Mouse (Mus musculus) left cerebral cortex, postnatal 14 days (tissue): ENCODE measurements around the gene Ddr1. TPM values are rescaled to one million over a fixed set of nuclear protein-coding genes. Genes with fewer than 3 reads are reported as not detected.
A peak's percentile ranks its signal among the peaks of the same experiment; 100 is the strongest.
"Not testable (repeated sequence)": the region's sequence is repeated elsewhere in the genome, so short reads cannot be mapped to it uniquely, and the experiment has no call there.

Experiments used
- DNase-seq, 2 experiments: peaks; one replicate each; pipeline ENCODE4 v3.0.0; 2021 to 2022; ENCODE audit warnings: low spot score in 2 of 2, mixed read lengths in 1 of 2
- intact Hi-C: fragments of 180-260 bp; cut with DNase I; formaldehyde crosslinking; loops from one replicate; pipeline ENCODE4 v1.15.1; 2025
- long read RNA-seq, 2 experiments: library from polyadenylated mRNA; stranded (forward); transcript quantifications; one replicate each; pipeline ENCODE4 v2.0.0; 2021
- total RNA-seq, 2 experiments: library from RNA; stranded (reverse); gene quantifications; 2 replicates each; pipeline ENCODE4 v1.2.3; 2021

The Ddr1 gene
- 10 to 100 TPM; 46.1 to 52.8 TPM for total RNA-seq
- long read RNA-seq, experiment 1, partial matches to known transcripts, result 15 of 47 reads
- long read RNA-seq, experiment 1, other reads (novel, unspliced or antisense), result 27 of 47 reads
- long read RNA-seq, experiment 2, partial matches to known transcripts, result 20 of 36 reads
- long read RNA-seq, experiment 2, other reads (novel, unspliced or antisense), result 10 of 36 reads

GRCm38 (mm10) chr17:35704621-35705464, at the start of gene Ddr1:
Ddr1 (minus strand) TSS chr17:35704621.
- DNase-seq, result peak in 1 of 2 experiments; percentile 76
- intact Hi-C loops, result loop anchor here (1.0 kb wide), 1 partner anchor 20 kb away; no protein-coding TSS in a partner anchor

DNA sequence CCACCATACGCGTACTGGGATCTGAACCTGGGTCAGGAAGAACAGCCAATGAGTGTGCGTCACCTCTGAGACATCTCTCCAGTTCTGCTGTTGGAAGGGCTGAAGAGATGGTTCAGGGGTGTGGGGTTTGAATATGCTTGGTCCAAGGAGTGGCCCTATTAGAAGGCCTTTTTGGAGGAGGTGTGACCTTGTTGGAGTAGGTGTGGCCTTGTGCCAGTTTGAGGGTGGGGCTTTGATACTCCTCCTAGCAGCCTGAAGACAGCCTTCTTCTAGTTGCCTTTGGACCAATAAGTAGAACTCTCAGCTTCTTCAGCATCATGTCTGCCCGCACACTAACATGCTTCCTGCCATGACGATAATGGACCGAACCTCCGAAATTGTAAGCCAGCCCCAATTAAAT, 49.2 kb upstream of the Ddr1 start:
- no peak for DNase-seq
- intact Hi-C loops, result no loop called here

- intact Hi-C loops, result no loop called here
- peak; percentile 41 to 53 for DNase-seq
Measured at GRCm38 (mm10) chr17:35752221-35752811, 47.9 kb upstream of the Ddr1 start.

DNA sequence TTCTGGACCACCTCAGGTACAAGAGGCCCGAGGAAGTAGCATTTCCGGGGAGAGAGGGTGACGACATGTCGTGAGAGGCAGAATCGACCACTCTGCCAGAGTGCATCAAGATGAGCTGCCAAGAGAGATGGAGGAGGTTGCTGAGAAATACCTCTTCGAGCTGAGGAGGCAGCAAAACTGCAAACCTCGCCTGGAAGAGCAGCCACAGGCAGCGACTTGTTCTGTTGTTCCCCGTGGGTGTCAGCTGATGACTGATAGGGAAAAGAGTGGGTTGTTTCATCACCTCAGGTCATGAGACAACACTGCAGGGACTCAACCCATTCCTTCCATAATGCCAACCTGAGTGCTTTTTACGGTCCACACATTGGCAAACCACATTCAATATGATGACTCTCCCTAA, 45.3 kb upstream of the Ddr1 start:
- DNase-seq, result no peak
- intact Hi-C loops, result no loop called here

DNA sequence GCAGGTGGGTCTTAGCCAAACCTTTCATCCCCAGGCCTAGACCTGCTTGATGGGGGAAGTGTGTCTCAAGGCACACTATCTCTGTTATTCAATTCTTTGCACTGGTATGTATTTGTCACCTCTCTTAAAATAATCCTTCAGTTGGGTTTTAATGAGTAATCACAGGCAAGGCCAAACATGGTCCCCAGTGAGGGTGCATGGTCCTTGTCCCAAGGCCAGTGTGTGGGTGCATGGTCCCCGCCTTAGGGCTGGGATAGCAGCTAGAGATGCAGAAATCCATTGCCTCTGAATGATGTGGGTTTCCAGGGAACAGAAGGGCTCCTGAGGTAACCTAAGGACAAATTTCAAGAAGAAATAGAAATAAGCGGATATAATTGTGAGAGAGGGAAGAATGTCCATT, 39.9 kb upstream of the Ddr1 start:
- no peak for DNase-seq

GRCm38 (mm10) chr17:35742948-35743347, 38.5 kb upstream of the Ddr1 start:
- intact Hi-C loops, result no loop called here
- DNase-seq, result no peak

More for the DNA sequence above, 39.9 kb upstream of the Ddr1 start:
- intact Hi-C loops, result no loop called here

- intact Hi-C loops, result no loop called here
- DNase-seq, result no peak
Measured at GRCm38 (mm10) chr17:35741589-35742226, 37.3 kb upstream of the Ddr1 start.

DNA sequence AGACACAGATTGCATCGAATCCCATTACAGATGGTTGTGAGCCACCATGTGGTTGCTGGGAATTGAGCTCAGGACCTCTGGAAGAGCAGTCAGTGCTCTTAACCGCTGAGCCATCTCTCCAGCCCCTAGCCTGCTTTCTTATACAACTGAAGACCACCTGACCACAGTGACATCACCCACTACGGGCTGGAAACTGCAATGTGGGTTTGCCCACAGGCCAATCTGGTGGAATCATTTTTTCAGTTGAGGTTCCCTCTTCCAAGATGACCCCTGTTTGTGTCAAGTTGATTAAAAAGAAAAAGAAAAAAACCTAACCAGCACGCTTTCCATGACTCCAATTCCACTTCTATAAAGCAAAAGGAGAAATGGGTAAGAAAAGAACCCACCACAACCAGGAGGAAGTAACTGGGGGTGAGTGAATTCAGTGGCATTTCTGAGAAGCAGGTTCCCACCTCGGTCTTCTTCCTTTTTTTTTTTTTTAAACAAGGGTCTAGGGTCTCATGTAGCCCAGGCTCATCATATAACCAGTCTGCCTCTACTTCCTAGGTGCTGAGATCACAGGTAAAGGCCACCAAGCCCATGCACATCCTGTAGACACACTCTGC, 36.0 kb upstream of the Ddr1 start:
- intact Hi-C loops, result no loop called here
- DNase-seq, result no peak

DNA sequence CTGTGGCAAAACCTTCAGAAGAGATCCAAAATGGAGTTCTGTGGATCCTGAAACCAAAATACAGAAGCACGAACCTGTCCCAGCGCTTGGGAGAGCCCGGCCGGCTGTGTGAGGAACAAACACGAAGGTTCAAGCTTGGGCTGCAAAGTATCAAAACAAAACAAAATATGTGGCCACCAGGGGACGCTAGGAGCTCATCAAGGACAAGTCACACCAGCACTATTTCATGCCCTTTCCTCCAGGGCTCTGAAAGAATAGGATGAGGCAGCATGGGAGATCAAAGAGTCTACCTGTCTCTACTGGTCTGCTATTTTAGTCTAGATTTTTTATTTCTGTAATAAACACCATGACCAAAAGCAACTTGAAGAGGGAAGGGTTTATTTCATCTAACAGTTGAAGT, 35.3 kb upstream of the Ddr1 start:
- peak; percentile 94 to 95 for DNase-seq
- intact Hi-C loops, result loop anchor here (2.0 to 5.0 kb wide), 4 partner anchors 42 to 157 kb away; no protein-coding TSS in a partner anchor

- intact Hi-C loops, result loop anchor here (2.0 to 5.0 kb wide), 4 partner anchors 40 to 155 kb away; no protein-coding TSS in a partner anchor
- peak; percentile 82 to 83 for DNase-seq
Measured at GRCm38 (mm10) chr17:35737743-35738142, 33.3 kb upstream of the Ddr1 start.

DNA sequence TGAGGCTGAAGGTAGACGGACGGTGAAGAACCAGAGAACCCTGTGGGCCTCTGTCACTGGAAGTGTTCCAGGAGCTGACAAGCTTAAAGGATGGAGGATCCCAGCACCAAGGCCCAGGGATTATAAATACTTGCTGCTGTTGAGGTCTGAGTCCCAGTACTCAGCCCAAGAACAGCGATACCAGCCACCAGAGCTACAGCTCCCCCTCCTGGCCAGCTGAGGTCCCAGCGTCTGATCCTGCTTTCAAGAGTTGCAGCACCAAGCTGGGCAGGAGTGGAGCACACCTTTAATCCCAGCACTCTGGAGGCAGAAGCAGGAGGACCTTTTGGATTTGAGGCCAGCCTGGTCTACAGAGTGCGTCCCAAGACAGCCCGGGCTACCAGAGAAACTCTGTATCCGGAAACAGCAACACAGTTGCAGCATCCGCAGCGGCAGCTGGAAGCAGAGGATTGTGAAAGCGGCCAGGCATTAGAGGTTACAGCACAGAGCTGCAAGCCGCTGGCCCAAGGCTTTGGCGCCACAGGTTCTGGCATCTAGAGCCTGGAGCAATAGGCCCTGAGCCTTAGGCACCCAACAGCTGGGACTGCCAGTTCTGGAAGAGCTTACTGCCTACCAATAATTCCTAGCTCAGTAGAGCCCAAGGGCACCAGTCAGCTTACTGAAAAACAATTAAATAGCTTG, 32.0 kb upstream of the Ddr1 start:
- intact Hi-C loops, result loop anchor here (5.0 kb wide), 3 partner anchors 39 to 154 kb away; no protein-coding TSS in a partner anchor
- peak; percentile 79 to 86 for DNase-seq

DNA sequence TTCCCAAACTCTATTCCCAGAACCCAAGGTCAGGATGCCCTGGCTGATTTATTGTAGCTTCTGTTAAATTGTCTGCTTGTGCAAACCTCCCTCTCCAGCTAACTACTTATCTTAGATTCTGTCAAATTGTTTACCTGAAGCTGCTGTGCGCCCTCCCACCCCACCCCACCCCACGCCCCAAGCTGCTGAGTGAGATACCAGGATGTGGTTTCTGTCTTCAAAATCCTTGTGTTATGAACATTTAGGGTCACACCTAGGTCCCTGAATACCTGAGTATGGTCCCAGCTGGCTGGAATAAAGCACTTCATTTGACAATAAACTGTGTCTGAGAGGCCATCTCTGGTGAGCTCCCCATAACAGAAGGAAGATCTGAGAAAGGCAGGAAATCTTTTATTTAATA, 30.1 kb upstream of the Ddr1 start:
- intact Hi-C loops, result no loop called here

GRCm38 (mm10) chr17:35733398-35733797, 29.0 kb upstream of the Ddr1 start:
- DNase-seq, result no peak
- intact Hi-C loops, result no loop called here

More for the DNA sequence above, 30.1 kb upstream of the Ddr1 start:
- no peak for DNase-seq

DNA sequence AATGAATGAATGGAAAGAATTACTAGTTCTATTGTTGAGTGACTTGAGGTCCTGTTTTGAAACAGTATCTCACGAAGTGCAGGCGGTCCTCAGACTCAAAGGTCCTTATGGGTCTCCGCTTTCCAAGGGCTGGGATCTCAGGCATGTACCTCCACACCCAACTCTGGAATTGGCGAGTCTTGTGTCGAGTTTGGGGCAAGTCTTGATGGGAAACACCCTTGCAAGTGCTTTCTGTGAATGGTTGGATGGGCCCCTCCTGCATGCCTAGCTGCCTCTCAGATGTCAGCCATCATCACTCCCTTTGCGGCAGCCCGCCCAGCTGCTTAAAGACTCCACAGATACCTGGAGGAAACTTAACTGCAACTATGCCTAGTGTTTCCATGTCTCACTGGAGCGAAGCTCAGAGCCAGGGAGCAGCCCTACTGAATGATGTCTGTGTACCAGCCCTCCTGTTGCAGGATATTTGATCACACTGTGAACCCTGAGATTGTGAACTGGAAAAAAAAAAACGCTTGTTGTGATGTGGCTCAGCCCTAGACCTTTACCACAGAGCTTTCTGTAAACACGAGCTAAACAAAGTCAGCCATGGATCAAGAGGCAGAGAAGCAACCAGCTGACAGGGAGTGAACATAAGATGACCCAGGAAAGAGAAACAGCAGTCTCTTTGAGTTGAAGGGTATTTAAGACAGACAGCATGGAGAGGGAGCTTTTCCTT, 27.2 kb upstream of the Ddr1 start:
- DNase-seq, result no peak
- intact Hi-C loops, result no loop called here

GRCm38 (mm10) chr17:35730112-35730511, 25.7 kb upstream of the Ddr1 start:
- peak in 1 of 2 experiments; percentile 52 for DNase-seq
- intact Hi-C loops, result not testable (repeated sequence)

DNA sequence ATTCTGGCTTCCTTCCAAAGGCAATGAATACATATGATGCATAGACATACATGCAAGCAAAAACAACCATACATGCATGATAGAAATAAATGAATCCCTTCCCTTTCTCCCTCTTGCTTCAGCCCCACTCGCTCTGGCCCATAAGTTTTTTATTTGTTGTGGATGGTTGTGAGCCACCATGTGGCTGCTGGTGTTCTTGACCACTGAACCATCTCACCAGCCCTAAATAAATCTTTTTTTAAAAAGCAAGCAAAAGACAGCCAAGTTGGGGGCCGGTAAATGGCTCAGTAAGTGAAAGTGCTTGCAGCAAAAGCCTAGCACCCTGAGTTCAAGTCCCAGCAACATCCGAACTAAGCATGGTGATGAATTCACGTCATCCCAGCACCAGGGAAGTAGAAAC, 24.4 kb upstream of the Ddr1 start:
- intact Hi-C loops, result no loop called here
- DNase-seq, result no peak

GRCm38 (mm10) chr17:35727471-35728205, 23.2 kb upstream of the Ddr1 start:
- intact Hi-C loops, result no loop called here
- no peak for DNase-seq

DNA sequence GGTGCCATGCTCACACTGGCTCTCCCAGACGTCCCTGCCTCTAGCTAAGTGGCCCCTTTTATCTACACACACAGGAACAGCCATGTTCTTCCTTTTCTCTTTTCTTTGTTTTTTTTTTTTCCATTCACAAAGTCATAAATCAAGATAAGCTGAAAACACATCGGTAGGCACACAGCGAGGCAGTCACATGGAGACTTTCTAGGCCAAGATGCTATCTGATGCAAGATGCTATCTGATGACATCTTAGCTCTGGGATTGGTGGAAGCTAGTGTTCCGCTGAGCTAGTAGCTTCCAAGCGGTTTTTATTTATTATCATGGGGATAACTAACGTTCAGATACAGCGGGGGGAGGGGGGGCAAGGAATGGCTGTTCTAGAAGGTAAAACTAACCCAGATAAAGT, 22.6 kb upstream of the Ddr1 start:
- intact Hi-C loops, result no loop called here
- no peak for DNase-seq
